Mouse (Mus musculus): ENCODE data around the gene Clcn2. TPM values are rescaled to one million over a fixed set of nuclear protein-coding genes. Genes with fewer than 3 reads are reported as not detected.

Clcn2 gene
- total and polyA plus RNA-seq, 2 experiments from 2014 or later, result 14.1 to 47.9 TPM

DNA sequence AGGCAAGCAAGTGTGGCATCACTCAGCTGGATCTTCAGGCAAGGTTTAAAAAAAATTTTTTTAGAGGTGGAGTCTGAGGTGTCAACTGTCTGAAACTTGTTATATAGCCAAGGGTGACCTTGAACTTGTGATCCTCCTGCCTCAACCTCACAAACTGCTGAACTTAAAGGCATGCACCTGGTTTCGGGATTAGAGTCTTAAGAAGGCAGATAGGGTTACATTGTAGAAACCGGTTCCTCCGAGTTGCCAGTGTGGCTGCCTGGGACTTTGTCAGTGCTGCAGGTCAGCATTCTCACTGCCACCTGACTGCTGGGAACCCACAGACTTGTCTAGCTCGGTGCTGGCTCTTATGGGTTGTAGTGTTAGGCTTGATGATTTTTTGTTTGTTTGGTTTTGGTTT is 5.7 kb upstream of the Clcn2 start:
- TF ChIP-seq CTCF (IDR thresholded peaks at IDR 0.05; ENCODE audit: low read depth), result no peak
- no peaks in the 10 kb centered on the region for H3K27me3 ChIP-seq (ENCODE audit: insufficient read depth, low read length)
- peaks cover 4% of the 10 kb centered on the region; the same call in 1 of the 2 replicates for H3K4me1 ChIP-seq (ENCODE audit: insufficient read depth)
- H3K36me3 ChIP-seq (ENCODE audit: insufficient read depth), result peaks cover 18% of the 10 kb centered on the region
- H3K27ac ChIP-seq (ENCODE audit: low read depth, low read length), result no peak overlapping the region
- no peak overlapping the region for H3K4me3 ChIP-seq (ENCODE audit: low read depth, low read length)
- no peaks in the 10 kb centered on the region for H3K9me3 ChIP-seq (ENCODE audit: low read length)
- no peak overlapping the region for H3K4me2 ChIP-seq (ENCODE audit: low read depth)
- 69% methylated on average over 4 of the region's 4 CpGs for WGBS
- DNase-seq, result no peak
- ATAC-seq, result no peak
- H3K9ac ChIP-seq, result no peak overlapping the region

DNA sequence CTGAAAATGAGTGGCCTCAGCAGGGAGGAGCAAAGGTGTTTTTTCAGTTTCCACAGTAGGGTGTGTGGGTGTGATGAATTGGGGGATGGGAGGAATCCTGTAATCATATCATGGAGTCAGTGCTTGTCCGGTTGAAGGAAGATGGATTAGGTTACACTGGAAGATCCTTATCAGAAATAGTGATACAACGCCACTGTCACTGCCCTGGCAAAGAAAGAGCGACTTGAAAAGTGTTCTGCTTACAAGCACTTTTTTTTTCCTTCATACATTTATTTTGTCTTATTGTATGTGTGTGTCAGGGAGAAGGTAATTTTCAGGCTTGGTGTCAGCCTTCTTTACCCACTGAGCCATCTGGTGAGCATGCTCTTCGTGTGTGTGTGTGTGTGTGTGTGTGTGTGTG is 5.2 kb upstream of the Clcn2 start:
- Histone ChIP-seq H3K27ac (ENCODE audit: low read depth, low read length) (no peak overlapping the region), H3K27me3 (ENCODE audit: insufficient read depth, low read length) (no peaks in the 10 kb centered on the region), H3K9ac (no peak overlapping the region), H3K4me2 (ENCODE audit: low read depth) (no peak overlapping the region), H3K4me1 (ENCODE audit: insufficient read depth) (peaks cover 4% of the 10 kb centered on the region; the same call in 1 of the 2 replicates), H3K4me3 (ENCODE audit: low read depth, low read length) (no peak overlapping the region), H3K36me3 (ENCODE audit: insufficient read depth) (peaks cover 18% of the 10 kb centered on the region), H3K9me3 (ENCODE audit: low read length) (no peaks in the 10 kb centered on the region)
- ATAC-seq, result no peak
- WGBS, result 89% methylated on average over 4 of the region's 4 CpGs
- no peak for TF ChIP-seq CTCF (IDR thresholded peaks at IDR 0.05; ENCODE audit: low read depth)
- no peak for DNase-seq

DNA sequence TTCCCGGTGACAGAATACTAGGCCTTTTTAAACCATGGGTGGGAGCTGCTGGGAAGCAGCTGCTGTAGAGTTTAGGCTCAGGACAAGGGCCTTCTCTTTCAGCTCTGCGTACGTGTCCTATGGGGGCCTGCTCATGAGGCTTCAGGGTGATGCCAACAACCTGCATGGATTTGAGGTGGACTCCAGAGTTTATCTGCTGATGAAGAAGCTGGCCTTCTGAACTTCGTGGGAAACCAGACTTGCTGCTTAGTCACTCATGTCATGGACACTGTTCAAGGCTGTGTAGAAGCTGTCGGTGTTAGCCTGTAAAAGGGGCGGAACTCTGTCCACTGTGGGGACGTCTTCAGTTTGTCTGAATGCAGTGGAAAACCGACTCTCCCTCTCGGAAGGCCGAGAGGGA is 4.3 kb upstream of the Clcn2 start:
- no peak for ATAC-seq
- peaks cover 4% of the 10 kb centered on the region; the same call in 1 of the 2 replicates for H3K4me1 ChIP-seq (ENCODE audit: insufficient read depth)
- no peak overlapping the region for H3K27ac ChIP-seq (ENCODE audit: low read depth, low read length)
- no peak for TF ChIP-seq CTCF (IDR thresholded peaks at IDR 0.05; ENCODE audit: low read depth)
- H3K27me3 ChIP-seq (ENCODE audit: insufficient read depth, low read length), result no peaks in the 10 kb centered on the region
- H3K4me3 ChIP-seq (ENCODE audit: low read depth, low read length), result no peak overlapping the region
- H3K9ac ChIP-seq, result no peak overlapping the region
- H3K9me3 ChIP-seq (ENCODE audit: low read length), result no peaks in the 10 kb centered on the region
- H3K4me2 ChIP-seq (ENCODE audit: low read depth), result no peak overlapping the region
- WGBS, result 89% methylated on average over 10 of the region's 10 CpGs
- H3K36me3 ChIP-seq (ENCODE audit: insufficient read depth), result peaks cover 18% of the 10 kb centered on the region
- no peak for DNase-seq

DNA sequence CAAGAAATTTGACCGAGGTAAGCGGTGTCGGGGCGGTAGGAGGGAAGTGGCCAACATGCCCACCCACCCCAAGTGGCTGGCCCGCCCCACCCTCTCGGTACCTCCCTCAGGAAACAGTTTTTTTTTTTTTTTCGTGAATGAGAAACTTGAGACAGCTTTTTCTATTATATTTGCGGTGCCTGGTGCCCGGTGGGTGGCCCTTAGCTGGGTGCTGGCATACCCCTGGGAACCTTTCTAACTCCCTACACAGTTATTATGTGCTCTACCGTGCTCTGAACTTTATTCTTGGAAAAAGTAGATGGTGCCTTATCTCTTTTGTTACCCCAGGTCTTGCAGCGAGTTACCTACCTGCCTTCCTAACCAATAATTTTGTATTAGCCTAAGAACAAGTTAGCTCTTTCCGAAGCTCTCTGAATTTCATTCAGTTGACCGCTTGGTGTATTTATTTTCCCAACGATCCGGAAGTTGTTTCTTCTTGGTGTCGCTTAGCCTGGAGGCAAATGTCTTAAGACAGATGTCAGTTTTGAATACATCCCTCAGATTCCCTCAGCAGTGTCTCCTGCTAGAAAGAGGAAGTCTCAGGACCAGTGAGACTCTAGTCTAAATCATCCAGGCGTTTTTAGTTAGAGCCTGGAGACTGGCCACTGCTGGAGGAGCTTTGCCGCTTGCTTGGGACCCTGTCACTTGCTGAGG is 578 bp upstream of the Clcn2 start:
- H3K4me1 ChIP-seq (ENCODE audit: insufficient read depth), result peaks cover 14% of the 10 kb centered on the region
- ATAC-seq, result peak; percentile 8
- H3K4me2 ChIP-seq (ENCODE audit: low read depth), result peak overlapping the region; percentile 84
- no peaks in the 10 kb centered on the region for H3K27me3 ChIP-seq (ENCODE audit: insufficient read depth, low read length)
- H3K27ac ChIP-seq (ENCODE audit: low read depth, low read length), result 0 out of 2 replicates have a peak overlapping the region, but pooled peaks have one; percentile 29
- TF ChIP-seq CTCF (IDR thresholded peaks at IDR 0.05; ENCODE audit: low read depth), result no peak
- H3K36me3 ChIP-seq (ENCODE audit: insufficient read depth), result peaks cover 22% of the 10 kb centered on the region
- no peak for DNase-seq
- H3K9me3 ChIP-seq (ENCODE audit: low read length), result no peaks in the 10 kb centered on the region
- WGBS, result 2% methylated on average over 18 of the region's 18 CpGs
- H3K9ac ChIP-seq, result peak overlapping the region; percentile 84
- H3K4me3 ChIP-seq (ENCODE audit: low read depth, low read length), result peak overlapping the region; percentile 69

DNA sequence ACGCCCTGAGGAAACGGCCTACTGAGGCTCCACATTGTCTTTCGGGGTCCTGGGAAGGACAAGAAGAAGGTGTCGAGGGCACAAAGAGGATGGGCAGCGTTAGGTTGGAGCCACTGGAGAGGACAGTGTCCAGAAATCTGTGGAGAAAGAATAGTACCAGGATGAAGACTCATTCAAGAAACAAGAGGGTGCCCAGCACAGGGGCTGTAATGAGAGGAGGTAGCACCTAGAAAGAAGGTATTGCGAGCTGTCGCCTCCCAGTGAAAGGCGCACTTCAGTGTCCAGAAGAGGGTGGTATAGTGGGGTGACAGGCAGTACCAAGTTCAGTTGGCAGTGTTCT is 735 bp downstream of the Clcn2 start:
- WGBS, result 3% methylated on average over 8 of the region's 8 CpGs
- peaks cover 24% of the 10 kb centered on the region for H3K36me3 ChIP-seq (ENCODE audit: insufficient read depth)
- H3K9ac ChIP-seq, result peak overlapping the region; percentile 84
- peak overlapping the region; percentile 69 for H3K4me3 ChIP-seq (ENCODE audit: low read depth, low read length)
- peak overlapping the region; percentile 84 for H3K4me2 ChIP-seq (ENCODE audit: low read depth)
- DNase-seq (no peak), ATAC-seq (no peak)
- H3K27me3 ChIP-seq (ENCODE audit: insufficient read depth, low read length), result no peaks in the 10 kb centered on the region
- H3K4me1 ChIP-seq (ENCODE audit: insufficient read depth), result peaks cover 14% of the 10 kb centered on the region
- H3K9me3 ChIP-seq (ENCODE audit: low read length), result no peaks in the 10 kb centered on the region
- peak overlapping the region; percentile 94 for H3K27ac ChIP-seq (ENCODE audit: low read depth, low read length)
- TF ChIP-seq CTCF (IDR thresholded peaks at IDR 0.05; ENCODE audit: low read depth), result no peak

DNA sequence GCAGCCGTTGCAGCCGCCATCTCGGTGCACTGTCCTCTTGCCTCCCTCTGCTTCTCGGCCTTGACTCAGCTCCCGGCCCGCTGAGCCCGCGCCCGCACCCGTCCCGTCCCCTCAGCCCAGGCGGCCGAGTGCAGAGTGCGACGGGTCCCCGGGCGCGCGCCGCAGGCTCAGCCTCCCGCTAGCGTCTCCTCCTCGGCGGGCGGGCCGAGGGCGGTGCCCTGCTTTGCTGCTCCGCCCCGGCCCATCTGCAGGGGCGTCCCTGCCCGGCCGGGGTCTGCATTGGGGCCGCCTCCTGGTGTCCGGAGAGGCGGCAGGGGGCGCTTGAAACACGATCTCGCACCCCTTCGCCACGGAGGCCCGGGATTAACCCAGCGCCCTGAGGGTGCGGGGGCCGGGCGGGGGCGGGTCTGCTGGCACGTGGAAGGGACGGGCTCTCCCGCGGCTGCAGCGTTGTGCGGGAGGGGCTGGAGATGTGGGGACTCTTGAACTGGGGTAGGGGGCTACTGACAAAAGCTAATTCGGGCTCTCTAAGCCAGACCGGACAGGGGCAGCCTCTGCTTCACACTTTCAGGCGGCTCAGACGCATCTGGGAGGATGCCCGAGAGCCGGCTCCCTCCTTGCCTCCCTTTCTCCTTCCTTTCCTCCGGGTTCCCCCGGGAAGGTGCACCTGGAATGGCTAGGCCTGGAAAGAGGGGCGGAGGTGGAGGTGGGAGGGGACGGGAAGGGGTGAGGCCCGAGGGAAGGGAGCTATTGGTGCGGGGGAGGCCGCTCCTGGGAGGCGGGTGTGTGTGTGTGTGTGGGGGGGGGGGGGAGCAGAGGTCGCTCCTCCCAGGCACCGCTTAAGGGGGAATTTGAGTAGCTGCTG is 1.3 kb downstream of the Clcn2 start:
- peak; percentile 85 for DNase-seq
- Histone ChIP-seq H3K4me3 (ENCODE audit: low read depth, low read length) (peak overlapping the region; percentile 69), H3K9me3 (ENCODE audit: low read length) (no peaks in the 10 kb centered on the region), H3K27ac (ENCODE audit: low read depth, low read length) (peak overlapping the region; percentile 94), H3K4me2 (ENCODE audit: low read depth) (peak overlapping the region; percentile 84), H3K4me1 (ENCODE audit: insufficient read depth) (peaks cover 14% of the 10 kb centered on the region), H3K27me3 (ENCODE audit: insufficient read depth, low read length) (no peaks in the 10 kb centered on the region), H3K36me3 (ENCODE audit: insufficient read depth) (peaks cover 19% of the 10 kb centered on the region; the same call in 1 of the 2 replicates), H3K9ac (peak overlapping the region; percentile 84)
- ATAC-seq, result peak; percentile 73
- 2% methylated on average over 63 of the region's 68 CpGs for WGBS
- TF ChIP-seq CTCF (IDR thresholded peaks at IDR 0.05; ENCODE audit: low read depth), result peak; percentile 57

DNA sequence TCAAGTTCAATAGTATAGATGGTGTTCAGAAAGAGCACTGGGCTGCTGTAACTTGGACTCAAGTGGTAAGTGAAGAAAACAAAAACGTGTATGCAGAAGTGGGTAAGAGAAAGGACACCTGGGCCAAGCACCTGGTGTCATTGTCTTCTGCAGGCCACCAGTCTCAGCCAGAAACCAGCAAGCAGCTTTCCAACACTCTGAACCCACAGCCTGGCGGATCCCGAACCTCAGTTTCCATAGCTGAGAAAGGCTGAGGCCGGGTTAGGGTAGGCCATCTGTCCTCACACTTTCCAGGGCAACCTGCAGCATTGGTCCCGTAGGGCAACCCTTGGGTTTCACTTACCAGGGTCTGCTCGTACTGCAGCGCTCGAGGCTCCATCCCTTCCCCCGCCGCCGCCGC is 2.0 kb downstream of the Clcn2 start:
- no peak for TF ChIP-seq CTCF (IDR thresholded peaks at IDR 0.05; ENCODE audit: low read depth)
- Histone ChIP-seq H3K4me3 (ENCODE audit: low read depth, low read length) (peak overlapping the region; percentile 69), H3K4me1 (ENCODE audit: insufficient read depth) (peaks cover 14% of the 10 kb centered on the region), H3K4me2 (ENCODE audit: low read depth) (peak overlapping the region; percentile 84), H3K36me3 (ENCODE audit: insufficient read depth) (peaks cover 19% of the 10 kb centered on the region; the same call in 1 of the 2 replicates), H3K9me3 (ENCODE audit: low read length) (no peaks in the 10 kb centered on the region), H3K27ac (ENCODE audit: low read depth, low read length) (peak overlapping the region; percentile 94), H3K9ac (peak overlapping the region; percentile 84), H3K27me3 (ENCODE audit: insufficient read depth, low read length) (no peaks in the 10 kb centered on the region)
- 2% methylated on average over 12 of the region's 12 CpGs for WGBS
- DNase-seq (no peak), ATAC-seq (no peak)

All from forebrain, postnatal 0 days (tissue).